Mouse (Mus musculus): ENCODE data around the gene Hes7. TPM values are rescaled to one million over a fixed set of nuclear protein-coding genes. Genes with fewer than 3 reads are reported as not detected.

Hes7 gene
- polyA plus RNA-seq, 1 experiment: 1.1 TPM

- WGBS: 11% methylated on average over 34 of the region's 34 CpGs
- no peaks in the 10 kb centered on the region for H3K27me3 ChIP-seq (ENCODE audit: control insufficient read depth, insufficient read depth, low read length)
- peaks cover 11% of the 10 kb centered on the region for H3K4me1 ChIP-seq (replicated peaks; ENCODE audit: control insufficient read depth, insufficient read depth, low read length)
- no peak for TF ChIP-seq POLR2A (IDR thresholded peaks at IDR 0.05; ENCODE audit: control insufficient read depth, extremely low read depth, insufficient read depth, low read length, poor library complexity)
- peak; percentile 49; the same call in 1 of the 2 replicates for TF ChIP-seq CTCF (IDR thresholded peaks at IDR 0.05; ENCODE audit: borderline replicate concordance, control insufficient read depth, extremely low read depth, insufficient read depth, low read length, poor library complexity)
- H3K4me3 ChIP-seq (ENCODE audit: control insufficient read depth, insufficient read depth, low read length): peak overlapping the region; percentile 32
- DNase-seq: peak; percentile 48
- no peaks in the 10 kb centered on the region for H3K36me3 ChIP-seq (ENCODE audit: control insufficient read depth, insufficient read depth, low read length)
- no peak overlapping the region for H3K27ac ChIP-seq (ENCODE audit: control insufficient read depth, insufficient read depth, low read length)
Observed at GRCm38 (mm10) chr11:69133923-69134621, 13.9 kb downstream of the Hes7 start.

DNA sequence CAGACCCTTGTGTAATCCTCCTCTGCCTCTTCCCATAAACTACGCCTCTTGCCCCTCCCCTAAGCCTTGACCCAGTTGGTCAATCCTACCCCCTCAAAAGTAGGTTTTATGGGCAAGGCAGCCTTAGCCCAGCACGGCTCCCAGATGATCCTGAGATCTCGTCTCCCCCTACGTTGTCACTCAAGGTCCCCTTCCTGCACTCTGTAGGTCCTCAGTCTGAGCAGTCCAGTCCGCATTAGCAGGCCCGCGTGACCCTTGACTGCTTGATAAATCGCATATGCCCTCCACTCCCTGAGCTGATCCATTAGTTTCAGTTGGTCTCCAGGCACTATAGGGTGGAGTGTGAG, 14.4 kb downstream of the Hes7 start:
- WGBS: 80% methylated on average over 8 of the region's 8 CpGs
- no peak for DNase-seq
- Histone ChIP-seq H3K27me3 (ENCODE audit: control insufficient read depth, insufficient read depth, low read length) (no peaks in the 10 kb centered on the region), H3K4me3 (ENCODE audit: control insufficient read depth, insufficient read depth, low read length) (no peak overlapping the region), H3K27ac (ENCODE audit: control insufficient read depth, insufficient read depth, low read length) (no peak overlapping the region), H3K4me1 (replicated peaks; ENCODE audit: control insufficient read depth, insufficient read depth, low read length) (peaks cover 11% of the 10 kb centered on the region), H3K36me3 (ENCODE audit: control insufficient read depth, insufficient read depth, low read length) (no peaks in the 10 kb centered on the region)
- TF ChIP-seq CTCF (IDR thresholded peaks at IDR 0.05; ENCODE audit: borderline replicate concordance, control insufficient read depth, extremely low read depth, insufficient read depth, low read length, poor library complexity) (no peak), POLR2A (IDR thresholded peaks at IDR 0.05; ENCODE audit: control insufficient read depth, extremely low read depth, insufficient read depth, low read length, poor library complexity) (no peak)

GRCm38 (mm10) chr11:69135361-69135760, 15.2 kb downstream of the Hes7 start:
- H3K36me3 ChIP-seq (ENCODE audit: control insufficient read depth, insufficient read depth, low read length): no peaks in the 10 kb centered on the region
- peaks cover 11% of the 10 kb centered on the region for H3K4me1 ChIP-seq (replicated peaks; ENCODE audit: control insufficient read depth, insufficient read depth, low read length)
- DNase-seq: no peak
- no peak for TF ChIP-seq POLR2A (IDR thresholded peaks at IDR 0.05; ENCODE audit: control insufficient read depth, extremely low read depth, insufficient read depth, low read length, poor library complexity)
- TF ChIP-seq CTCF (IDR thresholded peaks at IDR 0.05; ENCODE audit: borderline replicate concordance, control insufficient read depth, extremely low read depth, insufficient read depth, low read length, poor library complexity): no peak
- H3K4me3 ChIP-seq (ENCODE audit: control insufficient read depth, insufficient read depth, low read length): no peak overlapping the region
- H3K27ac ChIP-seq (ENCODE audit: control insufficient read depth, insufficient read depth, low read length): no peak overlapping the region
- no peaks in the 10 kb centered on the region for H3K27me3 ChIP-seq (ENCODE audit: control insufficient read depth, insufficient read depth, low read length)
- WGBS: 70% methylated on average over 6 of the region's 6 CpGs

- Histone ChIP-seq H3K27me3 (ENCODE audit: control insufficient read depth, insufficient read depth, low read length) (no peaks in the 10 kb centered on the region), H3K4me3 (ENCODE audit: control insufficient read depth, insufficient read depth, low read length) (no peak overlapping the region), H3K36me3 (ENCODE audit: control insufficient read depth, insufficient read depth, low read length) (no peaks in the 10 kb centered on the region), H3K4me1 (replicated peaks; ENCODE audit: control insufficient read depth, insufficient read depth, low read length) (no peaks in the 10 kb centered on the region), H3K27ac (ENCODE audit: control insufficient read depth, insufficient read depth, low read length) (no peak overlapping the region)
- DNase-seq: no peak
- TF ChIP-seq CTCF (IDR thresholded peaks at IDR 0.05; ENCODE audit: borderline replicate concordance, control insufficient read depth, extremely low read depth, insufficient read depth, low read length, poor library complexity) (no peak), POLR2A (IDR thresholded peaks at IDR 0.05; ENCODE audit: control insufficient read depth, extremely low read depth, insufficient read depth, low read length, poor library complexity) (no peak)
- 86% methylated on average over 7 of the region's 7 CpGs for WGBS
Observed at GRCm38 (mm10) chr11:69147546-69147945, 27.3 kb downstream of the Hes7 start.

- 94% methylated on average over 5 of the region's 5 CpGs for WGBS
Observed at GRCm38 (mm10) chr11:69148451-69148960, 28.3 kb downstream of the Hes7 start.

GRCm38 (mm10) chr11:69149728-69150127, 29.5 kb downstream of the Hes7 start:
- H3K27ac ChIP-seq (ENCODE audit: control insufficient read depth, insufficient read depth, low read length): no peak overlapping the region
- no peaks in the 10 kb centered on the region for H3K4me1 ChIP-seq (replicated peaks; ENCODE audit: control insufficient read depth, insufficient read depth, low read length)
- no peaks in the 10 kb centered on the region for H3K36me3 ChIP-seq (ENCODE audit: control insufficient read depth, insufficient read depth, low read length)
- 89% methylated on average over 6 of the region's 6 CpGs for WGBS
- H3K27me3 ChIP-seq (ENCODE audit: control insufficient read depth, insufficient read depth, low read length): no peaks in the 10 kb centered on the region
- no peak for TF ChIP-seq CTCF (IDR thresholded peaks at IDR 0.05; ENCODE audit: borderline replicate concordance, control insufficient read depth, extremely low read depth, insufficient read depth, low read length, poor library complexity)
- TF ChIP-seq POLR2A (IDR thresholded peaks at IDR 0.05; ENCODE audit: control insufficient read depth, extremely low read depth, insufficient read depth, low read length, poor library complexity): no peak
- no peak for DNase-seq
- no peak overlapping the region for H3K4me3 ChIP-seq (ENCODE audit: control insufficient read depth, insufficient read depth, low read length)

More at GRCm38 (mm10) chr11:69148451-69148960, 28.3 kb downstream of the Hes7 start:
- DNase-seq: no peak
- no peak for TF ChIP-seq POLR2A (IDR thresholded peaks at IDR 0.05; ENCODE audit: control insufficient read depth, extremely low read depth, insufficient read depth, low read length, poor library complexity)
- TF ChIP-seq CTCF (IDR thresholded peaks at IDR 0.05; ENCODE audit: borderline replicate concordance, control insufficient read depth, extremely low read depth, insufficient read depth, low read length, poor library complexity): no peak
- Histone ChIP-seq H3K4me1 (replicated peaks; ENCODE audit: control insufficient read depth, insufficient read depth, low read length) (no peaks in the 10 kb centered on the region), H3K36me3 (ENCODE audit: control insufficient read depth, insufficient read depth, low read length) (no peaks in the 10 kb centered on the region), H3K4me3 (ENCODE audit: control insufficient read depth, insufficient read depth, low read length) (no peak overlapping the region), H3K27me3 (ENCODE audit: control insufficient read depth, insufficient read depth, low read length) (no peaks in the 10 kb centered on the region), H3K27ac (ENCODE audit: control insufficient read depth, insufficient read depth, low read length) (no peak overlapping the region)

Data from thymus, adult 2 months (tissue).